Comparison of ENCODE assay signal across 7 mouse cellular contexts in genomic region chr11:117877917-117878745, GRCm38 (mm10). TPM values are rescaled to one million over a fixed set of nuclear protein-coding genes. Genes with fewer than 3 reads are reported as not detected.
A peak's percentile ranks its signal among the peaks of the same experiment; 100 is the strongest.
DNase-seq lines count a peak whose midpoint lies in the region; ATAC-seq lines count a peak whose summit lies in the region.

No protein-coding gene starts in this region.

- H3K4me2 ChIP-seq in embryonic facial prominence, embryonic 12.5 days (replicated peaks): peak overlapping the region; percentile 28; the same call in 1 of the 2 replicates
- H3K4me2 ChIP-seq in hindbrain, embryonic 15.5 days: peak overlapping the region; percentile 41

- intact Hi-C loops in left cerebral cortex, postnatal 25 days (cut with DNase I): no loop called here

- peaks cover 27% of the 10 kb centered on the region for H3K4me1 ChIP-seq in embryonic facial prominence, embryonic 12.5 days
- H3K4me1 ChIP-seq in hindbrain, embryonic 15.5 days (replicated peaks): peaks cover 34% of the 10 kb centered on the region

- H3K27ac ChIP-seq in embryonic facial prominence, embryonic 12.5 days: peak overlapping the region; percentile 41; the same call in 1 of the 2 replicates
- peak overlapping the region; percentile 67 for H3K27ac ChIP-seq in hindbrain, embryonic 15.5 days (replicated peaks)

- H3K9ac ChIP-seq in embryonic facial prominence, embryonic 12.5 days: no peak overlapping the region; the same call in 1 of the 2 replicates
- peak overlapping the region; percentile 27; the same call in 1 of the 2 replicates for H3K9ac ChIP-seq in hindbrain, embryonic 15.5 days

- no peak overlapping the region for H3K4me3 ChIP-seq in embryonic facial prominence, embryonic 12.5 days
- H3K4me3 ChIP-seq in hindbrain, embryonic 15.5 days: no peak overlapping the region

- H3K27me3 ChIP-seq in embryonic facial prominence, embryonic 12.5 days: no peaks in the 10 kb centered on the region; the same call in 1 of the 2 replicates
- no peaks in the 10 kb centered on the region for H3K27me3 ChIP-seq in hindbrain, embryonic 15.5 days

- no peak for ATAC-seq in embryonic facial prominence, embryonic 12.5 days (ENCODE audit: insufficient number of reproducible peaks, insufficient read depth, low FRiP score, low TSS enrichment)
- ATAC-seq in hindbrain, embryonic 15.5 days (ENCODE audit: low FRiP score, low read depth): peak; percentile 68
- ATAC-seq in megakaryocyte-erythroid progenitor cell, adult 5-6 weeks (replicated peaks; ENCODE audit: low FRiP score, low TSS enrichment, poor library complexity, severe bottlenecking): peak; percentile 70

- H3K9me3 ChIP-seq in embryonic facial prominence, embryonic 12.5 days: no peaks in the 10 kb centered on the region
- no peaks in the 10 kb centered on the region for H3K9me3 ChIP-seq in hindbrain, embryonic 15.5 days

- 24% methylated on average over 13 of the region's 13 CpGs for WGBS in embryonic facial prominence, embryonic 12.5 days
- 25% methylated on average over 13 of the region's 13 CpGs for WGBS in hindbrain, embryonic 15.5 days

- peak; percentile 61 for DNase-seq in testis, postnatal 10 days (ENCODE audit: low spot score)
- DNase-seq in testis, postnatal 14 days (ENCODE audit: low spot score): no peak
- DNase-seq in left cerebral cortex, postnatal 25 days (ENCODE audit: low spot score in 2 of 2): peak; percentile 31 to 41
- peak; percentile 50 to 73 for DNase-seq in thymus, adult 18-20 months

- H3K36me3 ChIP-seq in embryonic facial prominence, embryonic 12.5 days: no peaks in the 10 kb centered on the region
- H3K36me3 ChIP-seq in hindbrain, embryonic 15.5 days: no peaks in the 10 kb centered on the region

RNA-seq across cellular contexts. Expression of gene Tha1, which starts 4.8 kb away (rescaled TPM):
- 2.5 and 2.8 TPM in 2 replicates for polyA plus RNA-seq in embryonic facial prominence, embryonic 12.5 days (2016; fragmentation: Nextera tagmentation; extraction: Ambion mirVana)
- polyA plus RNA-seq in hindbrain, embryonic 15.5 days (2015; fragmentation: Nextera tagmentation; extraction: Ambion mirVana): 3.7 and 4.2 TPM in 2 replicates
- 1 to 10 TPM; 3.8 to 4.0 TPM for total RNA-seq in left cerebral cortex, postnatal 25 days (2021)
- total RNA-seq in megakaryocyte-erythroid progenitor cell, adult 5-6 weeks (2014; fragmentation: Nextera tagmentation): 1.8 and 4.9 TPM in 2 replicates
- 2.8 and 3.8 TPM in 2 replicates for total RNA-seq in megakaryocyte-erythroid progenitor cell, adult 5-6 weeks (2017)

RNA-seq across cellular contexts. Expression of gene Tmem235, which starts 17.6 kb away (rescaled TPM):
- not detected in 2 replicates for polyA plus RNA-seq in embryonic facial prominence, embryonic 12.5 days (2016; fragmentation: Nextera tagmentation; extraction: Ambion mirVana)
- not detected in 2 replicates for polyA plus RNA-seq in hindbrain, embryonic 15.5 days (2015; fragmentation: Nextera tagmentation; extraction: Ambion mirVana)
- total RNA-seq in left cerebral cortex, postnatal 25 days (2021): under 1 TPM in 1 of 2 experiments, not detected in 1; 0.23 TPM
- total RNA-seq in megakaryocyte-erythroid progenitor cell, adult 5-6 weeks (2014; fragmentation: Nextera tagmentation): not detected in 2 replicates
- not detected in 2 replicates for total RNA-seq in megakaryocyte-erythroid progenitor cell, adult 5-6 weeks (2017)

RNA-seq across cellular contexts. Expression of gene Birc5, which starts 29.1 kb away (rescaled TPM):
- polyA plus RNA-seq in embryonic facial prominence, embryonic 12.5 days (2016; fragmentation: Nextera tagmentation; extraction: Ambion mirVana): 312 and 318 TPM in 2 replicates
- 41.6 and 47.4 TPM in 2 replicates for polyA plus RNA-seq in hindbrain, embryonic 15.5 days (2015; fragmentation: Nextera tagmentation; extraction: Ambion mirVana)
- total RNA-seq in left cerebral cortex, postnatal 25 days (2021): 1 to 10 TPM in 1 of 2 experiments, under 1 TPM in 1; 0.62 to 1.2 TPM
- total RNA-seq in megakaryocyte-erythroid progenitor cell, adult 5-6 weeks (2014; fragmentation: Nextera tagmentation): 164 and 220 TPM in 2 replicates
- 144 and 182 TPM in 2 replicates for total RNA-seq in megakaryocyte-erythroid progenitor cell, adult 5-6 weeks (2017)

RNA-seq across cellular contexts. Expression of gene Tk1, which starts 52.2 kb away (rescaled TPM):
- polyA plus RNA-seq in embryonic facial prominence, embryonic 12.5 days (2016; fragmentation: Nextera tagmentation; extraction: Ambion mirVana): 117 and 129 TPM in 2 replicates
- polyA plus RNA-seq in hindbrain, embryonic 15.5 days (2015; fragmentation: Nextera tagmentation; extraction: Ambion mirVana): 22.9 and 24.3 TPM in 2 replicates
- under 1 TPM; 0.60 to 0.94 TPM for total RNA-seq in left cerebral cortex, postnatal 25 days (2021)
- 191 and 266 TPM in 2 replicates for total RNA-seq in megakaryocyte-erythroid progenitor cell, adult 5-6 weeks (2014; fragmentation: Nextera tagmentation)
- 46.7 and 52.5 TPM in 2 replicates for total RNA-seq in megakaryocyte-erythroid progenitor cell, adult 5-6 weeks (2017)

RNA-seq across cellular contexts. Expression of gene Afmid, which starts 52.4 kb away (rescaled TPM):
- 4.3 and 4.9 TPM in 2 replicates for polyA plus RNA-seq in embryonic facial prominence, embryonic 12.5 days (2016; fragmentation: Nextera tagmentation; extraction: Ambion mirVana)
- polyA plus RNA-seq in hindbrain, embryonic 15.5 days (2015; fragmentation: Nextera tagmentation; extraction: Ambion mirVana): 6.9 and 7.2 TPM in 2 replicates
- 1 to 10 TPM; 4.6 to 6.7 TPM for total RNA-seq in left cerebral cortex, postnatal 25 days (2021)
- 7.2 and 9.4 TPM in 2 replicates for total RNA-seq in megakaryocyte-erythroid progenitor cell, adult 5-6 weeks (2014; fragmentation: Nextera tagmentation)
- total RNA-seq in megakaryocyte-erythroid progenitor cell, adult 5-6 weeks (2017): 0.70 and 1.0 TPM in 2 replicates

Comparison
In these comparisons a context has a peak if more than half of its experiments do, and no peak if none do; other contexts are left out.
1. RNA of gene Birc5, which starts 29.1 kb away (total RNA-seq): 144 to 220 TPM in megakaryocyte-erythroid progenitor cell, adult 5-6 weeks; 0.62 to 1.2 TPM in left cerebral cortex, postnatal 25 days; every median in the first group is over 10 times any median in the second.